ENCODE assay signal across 25 mouse cellular contexts in genomic region chr9:103940010-103940409, GRCm38 (mm10).
"Had no signal": no experiment of that assay in that cellular context is flagged by ENCODE, and none has a peak within 500 bp of the region (broad histone marks: within the 10 kb centered on the region; RNA-seq: fewer than 3 reads in every experiment).

No protein-coding gene starts in this region.

- H3K4me1 ChIP-seq: embryonic facial prominence, embryonic 10.5 days; embryonic facial prominence, embryonic 12.5 days; embryonic facial prominence, embryonic 13.5 days; forebrain, embryonic 12.5 days; forebrain, embryonic 13.5 days; forebrain, embryonic 15.5 days; heart, embryonic 10.5 days had no signal

- H3K36me3 ChIP-seq: embryonic facial prominence, embryonic 10.5 days; embryonic facial prominence, embryonic 12.5 days; embryonic facial prominence, embryonic 13.5 days; embryonic facial prominence, embryonic 15.5 days; forebrain, embryonic 12.5 days; forebrain, embryonic 15.5 days; heart, embryonic 10.5 days; heart, embryonic 12.5 days had no signal

- H3K27ac ChIP-seq: embryonic facial prominence, embryonic 10.5 days; embryonic facial prominence, embryonic 12.5 days; embryonic facial prominence, embryonic 13.5 days; embryonic facial prominence, embryonic 15.5 days; forebrain, embryonic 12.5 days; forebrain, embryonic 13.5 days; forebrain, embryonic 15.5 days; gastrocnemius, adult 2 months; heart, adult 2 months; heart, embryonic 10.5 days had no signal

- H3K9ac ChIP-seq: embryonic facial prominence, embryonic 12.5 days; embryonic facial prominence, embryonic 13.5 days; embryonic facial prominence, embryonic 15.5 days; forebrain, embryonic 12.5 days; forebrain, embryonic 13.5 days; forebrain, embryonic 15.5 days; forebrain, postnatal 0 days; heart, embryonic 12.5 days had no signal

- DNase-seq: cerebellum, adult 9-10 months; cerebellum, adult 9-11 months; embryo, embryonic 11 days; forebrain, postnatal 0 days; gastrocnemius, adult 2 months; gastrocnemius, postnatal 10 days; gastrocnemius, postnatal 14 days; gastrocnemius, postnatal 25 days; gastrocnemius, postnatal 36 days; heart, adult 11 months; heart, adult 18-20 months; heart, adult 2 months had no signal

- H3K4me3 ChIP-seq: embryonic facial prominence, embryonic 10.5 days; embryonic facial prominence, embryonic 12.5 days; embryonic facial prominence, embryonic 13.5 days; embryonic facial prominence, embryonic 15.5 days; erythroblast, embryonic 14.5 days; forebrain, embryonic 12.5 days; forebrain, embryonic 13.5 days; forebrain, embryonic 15.5 days; gastrocnemius, adult 2 months; heart, adult 2 months; heart, embryonic 10.5 days; heart, embryonic 12.5 days had no signal

- H3K4me2 ChIP-seq: embryonic facial prominence, embryonic 12.5 days; embryonic facial prominence, embryonic 13.5 days; embryonic facial prominence, embryonic 15.5 days; forebrain, embryonic 12.5 days; forebrain, embryonic 13.5 days; forebrain, embryonic 15.5 days; heart, embryonic 11.5 days; heart, embryonic 12.5 days had no signal

- H3K27me3 ChIP-seq: embryonic facial prominence, embryonic 12.5 days; embryonic facial prominence, embryonic 13.5 days; embryonic facial prominence, embryonic 15.5 days; forebrain, embryonic 12.5 days; forebrain, embryonic 13.5 days; forebrain, embryonic 15.5 days; heart, embryonic 12.5 days had no signal

- ATAC-seq: forebrain, embryonic 13.5 days; forebrain, embryonic 14.5 days; forebrain, embryonic 15.5 days; forebrain, embryonic 16.5 days; forebrain, postnatal 0 days had no signal

- H3K9me3 ChIP-seq: embryonic facial prominence, embryonic 15.5 days; forebrain, embryonic 12.5 days; forebrain, embryonic 13.5 days; forebrain, embryonic 15.5 days; heart, embryonic 10.5 days had no signal
